Mouse (Mus musculus): ENCODE measurements around the gene Gm14325. TPM values are rescaled to one million over a fixed set of nuclear protein-coding genes. Genes with fewer than 3 reads are reported as not detected.

Gene Gm14325
- 0.59 TPM in 1 of 2 replicates, not detected in the other for polyA plus RNA-seq (2012)

GRCm38 (mm10) chr2:177839901-177840663, at the start of gene Gm14325:
Gm14325 (minus strand) TSS chr2:177840336.

Other genes with a start within 250 kb of the Gm14325 start
- 0.15 TPM in 1 of 2 replicates, not detected in the other for gene Gm14322, start 81.0 kb downstream of the Gm14325 start, polyA plus RNA-seq (2012)
- not detected in 2 replicates for gene Gm14327, start 56.8 kb upstream of the Gm14325 start, polyA plus RNA-seq (2012)
- 0.29 TPM in 1 of 2 replicates, not detected in the other for gene Zfp972, start 85.3 kb upstream of the Gm14325 start, polyA plus RNA-seq (2012)
- 0.88 and 1.3 TPM in 2 replicates for gene Gm14326, start 117.0 kb upstream of the Gm14325 start, polyA plus RNA-seq (2012)
- gene Zfp971, start 182.9 kb upstream of the Gm14325 start, polyA plus RNA-seq (2012), result 0.39 and 0.55 TPM in 2 replicates
- gene Zfp931, start 238.1 kb upstream of the Gm14325 start, polyA plus RNA-seq (2012), result 0.44 and 0.55 TPM in 2 replicates

Data from megakaryocyte-erythroid progenitor cell, adult 5 weeks (primary cell).